Mouse (Mus musculus) thymus, postnatal 4 days (tissue): ENCODE measurements at regions not wholly inside any gene's neighbourhood (a gene's known extent, or its start where the extent isn't known, plus 50 kb on each side); places are given as distances from the start of the nearest gene placed in this dataset.

ENCODE experiments used
- DNase-seq: peaks from one replicate; pipeline ENCODE4 v3.0.0; 2021

DNA sequence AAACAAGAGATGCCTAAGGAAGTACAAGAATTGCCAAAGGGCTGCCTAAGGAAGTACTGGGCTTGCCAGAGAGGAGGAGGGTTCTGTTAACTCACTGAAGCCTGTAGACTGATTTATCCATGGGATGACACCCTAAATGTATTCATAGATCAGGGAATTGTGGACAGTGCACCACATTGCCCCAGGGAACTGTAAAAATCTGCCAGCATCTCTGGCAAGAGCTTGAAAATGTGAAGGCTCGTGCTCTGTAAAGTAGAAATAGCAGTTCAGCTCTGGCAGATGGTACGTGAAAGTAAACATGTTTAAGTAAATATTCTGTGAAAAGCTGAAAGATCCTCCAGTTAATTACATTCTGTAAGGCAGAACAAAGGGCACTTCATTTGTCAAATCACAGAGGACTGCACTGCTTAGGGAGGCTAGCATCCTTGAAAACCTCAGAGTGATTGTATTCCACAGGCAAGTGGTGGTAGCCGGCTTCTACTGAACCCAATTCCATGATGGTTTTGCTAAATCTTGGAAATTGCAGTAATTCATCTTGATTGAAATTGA, 445.9 kb upstream of the Grin3a start:
- no peak for DNase-seq

DNA sequence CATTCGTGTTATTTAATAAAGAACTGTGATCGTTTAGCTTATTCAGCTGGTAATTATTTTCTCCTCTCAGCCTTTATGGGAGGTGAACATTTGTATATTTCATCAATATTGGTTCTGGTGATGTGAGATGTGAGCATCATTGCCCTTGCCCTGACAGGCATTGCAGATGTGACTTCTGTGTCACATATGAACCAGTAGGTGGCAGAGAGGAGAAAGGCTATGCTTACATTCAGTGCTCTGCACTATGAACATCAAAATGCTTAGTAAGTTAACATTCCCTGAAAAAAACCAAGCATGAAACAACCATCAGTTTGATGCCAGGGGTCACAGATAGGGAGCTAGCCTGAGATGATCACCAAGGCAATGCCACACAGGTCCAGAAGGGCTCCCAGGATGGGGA, 441.1 kb upstream of the Grin3a start:
- no peak for DNase-seq

DNA sequence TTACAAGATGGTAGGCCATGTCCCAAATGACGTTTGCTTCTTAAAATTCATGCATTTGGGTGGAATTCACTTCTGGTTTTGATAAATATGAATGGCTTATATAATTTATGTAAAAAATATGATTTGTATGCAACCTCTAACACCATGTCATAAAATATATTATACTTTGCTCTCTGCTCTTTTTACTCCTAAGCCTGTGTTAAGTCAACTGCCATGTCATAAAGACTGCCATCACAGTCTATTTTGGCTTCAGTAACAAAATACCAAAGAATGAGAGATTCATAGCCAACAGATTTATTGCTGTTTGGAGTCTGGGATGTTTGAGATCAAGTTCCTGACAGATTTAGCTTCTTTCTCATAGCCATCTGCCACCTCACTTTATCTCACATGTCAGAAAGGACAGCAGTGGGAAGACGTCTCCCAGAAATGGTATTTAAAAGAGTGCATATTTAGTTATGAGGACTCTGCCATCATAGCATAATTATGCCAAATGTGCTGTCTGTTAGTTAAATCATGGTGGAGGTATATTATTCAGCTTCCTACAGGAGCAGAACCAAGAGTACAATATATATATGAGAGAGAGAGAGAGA, 413.6 kb upstream of the Grin3a start:
- DNase-seq: no peak

DNA sequence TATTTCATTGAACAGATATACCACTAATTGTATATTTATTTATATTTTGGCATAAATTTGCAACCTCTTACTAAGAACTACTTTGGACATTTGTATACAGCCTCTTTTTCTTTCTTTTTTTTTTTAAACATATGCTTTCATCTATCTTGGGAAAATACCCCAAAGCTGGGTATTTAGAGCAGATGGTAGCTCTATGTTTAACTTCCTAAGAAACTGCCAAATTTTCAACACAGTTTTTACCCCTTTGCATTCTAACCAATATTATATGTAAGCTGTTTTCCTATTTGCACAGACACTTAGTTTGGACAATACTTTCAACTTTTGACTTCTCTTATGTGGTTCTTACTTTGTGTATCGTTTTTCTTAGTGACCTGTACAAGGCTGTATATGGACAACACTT, 396.5 kb upstream of the Grin3a start:
- DNase-seq: no peak

DNA sequence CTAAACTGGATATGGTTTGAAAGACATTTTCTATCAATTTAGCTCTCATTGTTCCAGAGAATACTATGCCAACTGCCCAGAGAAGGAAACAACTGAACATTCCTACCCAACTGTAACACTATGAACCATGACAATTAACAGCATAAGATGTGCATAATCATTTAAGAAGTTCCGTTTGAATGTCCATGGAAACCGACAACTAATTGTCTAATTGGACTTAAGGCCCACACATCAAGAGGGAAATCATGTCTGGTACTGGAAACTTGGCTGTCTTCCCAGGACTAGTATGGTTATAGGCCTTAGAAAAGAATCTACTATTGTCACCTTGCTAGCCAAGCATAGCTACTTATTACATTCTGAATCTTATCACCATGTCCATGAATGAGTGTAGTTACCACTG, 395.4 kb upstream of the Grin3a start:
- no peak for DNase-seq

DNA sequence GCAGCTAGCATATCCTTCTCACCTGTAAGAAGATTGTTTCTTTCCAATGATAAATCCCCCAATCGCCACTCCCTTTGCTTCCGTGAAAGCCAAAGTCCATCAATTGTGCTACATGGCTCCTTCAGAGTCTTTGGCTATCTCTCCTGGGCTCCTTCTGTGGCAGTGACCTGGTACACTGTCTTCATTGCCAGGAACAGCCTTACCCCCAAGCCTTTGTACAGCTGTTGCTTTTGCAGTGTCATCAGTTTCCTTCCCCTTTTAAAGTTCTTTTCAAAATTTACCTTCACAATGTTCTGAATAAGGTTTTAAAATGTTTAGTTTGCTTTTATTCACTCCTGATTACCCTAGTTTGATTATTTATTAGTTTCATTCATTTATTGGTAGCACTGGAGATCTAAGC, 393.8 kb upstream of the Grin3a start:
- DNase-seq: no peak

DNA sequence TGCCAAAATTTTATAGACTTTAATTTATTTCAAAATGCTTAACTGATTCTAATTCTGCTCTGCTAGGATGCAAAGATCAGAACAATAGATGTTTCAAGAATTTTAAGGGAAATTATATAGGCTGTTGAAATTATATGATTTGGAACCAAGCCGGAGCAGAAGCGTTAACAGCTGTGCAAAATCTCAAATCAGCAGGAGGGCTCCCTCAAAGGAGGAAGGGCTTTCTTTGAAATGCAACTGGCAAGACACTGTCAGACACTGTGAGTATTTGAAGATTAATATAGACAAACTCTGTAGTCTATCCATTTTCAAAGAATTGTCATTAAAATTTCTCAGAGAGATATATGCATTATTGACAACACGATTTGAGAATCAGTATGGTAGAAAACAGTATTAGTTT, 389.9 kb upstream of the Grin3a start:
- DNase-seq: no peak

DNA sequence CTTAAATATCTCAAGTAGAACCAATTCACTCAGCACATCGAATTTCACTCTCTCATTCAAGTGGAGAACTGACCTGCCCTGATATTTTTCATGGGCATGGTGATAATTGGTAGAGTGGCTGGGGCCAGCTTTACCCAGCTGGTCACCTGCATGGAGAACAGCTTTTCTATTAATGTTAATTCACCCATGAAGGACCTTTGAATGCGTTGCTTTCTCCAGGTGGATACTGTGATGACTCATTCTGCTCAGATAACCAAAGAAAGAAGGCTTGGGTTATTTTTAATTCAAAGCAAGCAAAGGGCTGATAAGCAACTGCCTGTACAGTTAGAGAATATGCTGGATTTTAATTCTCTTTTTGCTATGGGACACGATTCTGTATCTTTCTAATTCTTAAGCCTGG, 357.8 kb upstream of the Grin3a start:
- DNase-seq: no peak

DNA sequence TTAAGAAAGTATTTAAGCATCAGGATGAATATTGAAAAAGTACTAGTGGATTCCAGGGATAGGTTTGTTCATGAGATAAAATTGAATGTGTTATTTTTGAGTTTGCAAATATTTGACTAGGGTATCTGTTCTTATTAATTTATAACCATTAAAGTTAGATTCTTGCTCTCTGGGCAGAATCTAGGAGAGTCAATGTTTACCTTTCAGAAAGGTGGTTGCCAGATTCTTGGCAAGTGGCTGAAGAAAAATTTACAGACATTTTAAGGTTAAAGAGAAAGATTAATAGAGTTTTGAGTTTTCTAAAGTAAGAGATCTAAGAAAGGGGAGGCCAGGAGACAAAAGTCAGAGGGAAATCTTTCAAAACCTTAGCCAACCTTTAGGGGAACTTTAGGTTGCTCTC, 331.7 kb upstream of the Grin3a start:
- no peak for DNase-seq

DNA sequence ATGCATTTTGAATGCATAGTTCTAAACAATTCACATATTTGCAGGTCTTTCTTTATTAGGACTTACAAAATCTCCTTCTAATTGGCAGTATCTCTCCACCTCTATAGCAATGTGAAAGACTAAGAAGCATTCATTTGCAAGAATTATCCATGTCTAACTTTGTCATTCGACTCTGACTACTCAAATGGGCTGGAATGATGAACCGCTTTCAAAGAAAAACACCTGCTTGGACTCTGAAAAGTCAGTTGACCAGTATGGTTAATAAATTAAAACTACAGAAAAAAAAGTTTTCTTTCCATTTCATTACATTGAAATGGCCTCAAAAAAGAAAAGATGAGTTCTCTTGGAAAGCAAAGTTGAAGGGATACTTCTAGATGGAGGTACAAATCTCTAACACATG, 331.1 kb upstream of the Grin3a start:
- DNase-seq: no peak

DNA sequence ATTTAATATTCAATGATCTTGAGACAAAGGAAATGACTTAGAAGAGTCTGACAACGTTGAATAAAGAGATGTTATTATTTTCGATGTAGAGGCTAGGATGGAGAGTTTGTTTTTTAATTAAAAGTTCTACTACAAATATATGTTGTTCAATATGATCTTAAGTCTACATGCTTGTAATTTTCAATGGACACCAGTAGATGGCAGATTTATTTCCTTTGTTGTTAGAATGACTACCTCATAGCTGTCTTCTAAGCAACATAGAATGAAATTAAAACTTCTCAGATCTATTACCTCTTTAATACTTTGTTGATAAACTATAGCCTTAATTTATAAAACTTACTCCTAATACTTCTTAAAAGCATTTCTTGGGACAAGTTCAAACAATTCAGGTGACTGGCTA, 315.3 kb upstream of the Grin3a start:
- no peak for DNase-seq

DNA sequence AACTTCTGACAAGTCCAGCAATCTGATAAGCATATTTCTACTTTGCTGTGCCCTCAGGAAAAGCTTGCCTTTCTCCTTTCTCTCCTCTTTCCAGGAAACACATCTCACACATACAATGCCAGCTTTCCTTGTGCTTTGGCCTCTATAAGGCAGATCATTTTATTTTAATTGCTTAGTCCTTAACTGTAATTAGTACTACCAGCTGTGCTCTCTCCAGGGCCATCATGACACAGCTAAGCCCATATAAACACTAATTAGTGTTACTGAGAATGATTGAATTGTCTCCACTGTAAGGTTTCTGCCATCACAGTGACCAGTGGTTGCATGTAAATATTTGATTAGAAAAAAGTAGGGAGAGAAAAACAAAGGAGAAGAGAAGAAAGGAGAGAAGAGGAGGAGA, 300.4 kb upstream of the Grin3a start:
- no peak for DNase-seq

DNA sequence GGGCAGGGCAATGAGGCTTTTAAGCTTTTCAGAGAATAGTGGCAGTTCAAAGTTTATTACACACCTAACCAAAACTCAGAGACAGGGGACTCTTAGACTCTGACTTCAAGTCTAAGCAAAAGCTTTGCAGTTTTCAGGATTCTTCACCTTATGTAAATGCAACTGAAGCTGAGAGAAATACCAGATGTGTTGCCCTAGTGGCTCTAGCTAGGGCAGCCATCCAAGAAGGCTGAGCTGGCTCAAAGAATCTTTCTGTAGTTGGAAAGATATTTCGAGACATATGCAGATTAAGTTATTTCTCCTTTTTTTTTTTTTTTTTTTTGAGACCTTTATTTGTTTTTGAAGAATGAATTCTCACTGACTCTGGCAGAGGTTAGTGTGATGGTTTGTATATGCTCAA, 284.7 kb upstream of the Grin3a start:
- no peak for DNase-seq

DNA sequence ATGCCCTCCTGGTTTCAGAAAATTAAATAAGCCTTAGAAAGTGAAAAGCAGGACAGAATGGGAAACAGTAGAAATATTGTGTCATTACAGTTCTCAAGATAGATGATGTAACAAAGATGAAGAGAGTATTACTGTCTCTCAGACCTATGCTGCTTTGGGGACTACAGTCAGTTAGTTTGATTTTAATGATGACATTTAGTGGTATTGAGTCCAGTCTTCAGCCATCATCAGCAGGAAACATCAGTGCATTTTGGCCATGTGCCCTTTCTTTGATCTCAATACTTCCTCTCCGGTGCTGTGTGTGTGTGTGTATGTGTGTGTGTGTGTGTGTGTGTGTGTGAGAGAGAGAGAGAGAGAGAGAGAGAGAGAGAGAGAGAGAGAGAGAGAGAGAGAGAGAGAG, 261.0 kb upstream of the Grin3a start:
- no peak for DNase-seq

DNA sequence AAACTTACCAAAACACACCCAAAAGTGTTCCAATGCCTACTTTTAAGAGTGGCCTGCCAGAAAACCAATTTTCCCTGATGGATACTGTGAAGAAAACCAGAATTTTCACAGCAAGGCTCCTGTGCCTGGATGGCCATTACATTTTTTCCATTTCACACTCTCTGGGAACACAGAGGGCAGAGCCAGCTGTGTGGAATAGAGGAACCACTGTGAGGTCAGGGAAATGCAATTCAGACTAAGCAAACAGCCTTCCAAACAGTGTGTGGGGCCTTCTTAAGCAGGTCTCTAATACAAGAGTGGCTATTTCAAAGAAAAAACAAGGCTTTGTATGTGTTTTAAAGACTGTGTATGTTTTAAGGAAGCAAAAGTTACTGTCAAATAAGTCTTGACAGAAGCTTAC, 242.3 kb upstream of the Grin3a start:
- DNase-seq: no peak

DNA sequence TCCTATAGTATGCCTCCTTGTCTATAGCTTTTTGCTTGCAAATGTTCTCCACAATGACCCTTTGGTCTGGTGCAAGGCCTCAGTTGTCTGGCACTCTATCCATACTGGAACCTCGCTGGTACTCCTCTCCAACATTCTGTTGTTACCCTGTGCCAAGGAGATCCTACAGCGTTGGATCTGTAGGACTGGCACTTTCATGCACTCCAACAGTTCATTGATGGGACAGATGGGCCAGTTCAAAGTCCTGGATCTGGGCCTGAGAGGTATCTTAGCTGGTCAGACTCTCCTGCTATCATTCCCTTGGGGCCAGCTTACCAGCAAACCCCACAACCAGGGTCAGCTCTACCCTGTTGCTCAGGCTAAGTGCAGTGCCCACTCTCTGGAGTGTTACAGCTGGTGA, 241.1 kb upstream of the Grin3a start:
- DNase-seq: no peak

DNA sequence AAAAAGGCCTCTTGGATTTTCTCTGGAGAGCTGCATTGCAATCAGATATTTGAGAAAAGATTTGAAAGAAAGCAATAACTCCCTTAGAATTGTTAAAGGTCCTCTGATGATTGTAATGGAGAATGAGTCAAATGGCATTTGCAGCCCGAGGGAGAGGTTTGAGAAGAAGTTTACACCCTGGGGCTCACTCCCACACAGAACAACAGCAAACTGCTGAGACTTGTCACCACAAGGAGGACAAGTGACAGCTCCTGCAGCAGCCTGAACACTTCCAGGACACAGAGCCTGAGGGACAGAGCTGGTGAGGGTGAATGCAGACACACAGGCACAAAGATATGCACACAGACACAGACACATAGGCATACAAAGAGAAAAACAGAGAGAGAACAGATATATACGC, 210.0 kb upstream of the Grin3a start:
- no peak for DNase-seq

DNA sequence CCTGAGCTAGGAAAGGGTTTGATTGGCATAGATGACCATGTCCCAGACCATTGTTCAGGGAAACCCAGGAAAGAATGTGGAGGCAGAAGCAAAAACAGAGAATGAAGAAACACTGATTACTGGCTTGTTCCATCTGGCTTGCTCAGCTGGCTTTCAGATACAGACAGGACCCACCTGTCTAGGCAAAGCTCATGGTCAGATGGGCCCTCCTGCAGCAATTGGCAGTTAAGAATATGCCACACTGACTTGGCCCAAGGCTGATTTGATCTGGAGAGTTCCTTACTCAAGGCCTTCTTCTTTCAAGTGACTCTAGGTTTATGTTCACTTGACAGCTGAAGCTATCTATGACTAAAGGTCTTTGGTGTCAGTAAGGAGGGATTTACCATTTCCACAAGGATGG, 195.9 kb upstream of the Grin3a start:
- no peak for DNase-seq

DNA sequence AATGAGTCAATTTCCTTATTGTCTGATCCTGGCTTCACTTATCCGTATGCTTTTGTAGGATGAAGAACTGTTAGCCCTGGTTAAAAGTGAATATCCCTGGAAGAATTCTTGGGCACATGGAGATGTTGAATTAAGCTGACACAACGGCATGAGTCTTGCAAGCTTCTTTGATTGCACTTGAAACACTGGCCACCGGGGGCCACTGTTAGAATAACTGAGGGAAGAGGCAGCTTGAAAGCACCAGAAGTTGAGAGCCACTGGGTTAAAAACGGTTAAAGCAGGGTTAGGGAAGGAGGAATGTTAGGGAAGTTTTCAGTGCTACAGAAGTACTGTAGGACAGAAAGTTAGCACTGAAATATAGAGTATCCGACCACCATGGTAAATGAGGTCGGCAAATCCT, 190.5 kb upstream of the Grin3a start:
- DNase-seq: peak; percentile 11

DNA sequence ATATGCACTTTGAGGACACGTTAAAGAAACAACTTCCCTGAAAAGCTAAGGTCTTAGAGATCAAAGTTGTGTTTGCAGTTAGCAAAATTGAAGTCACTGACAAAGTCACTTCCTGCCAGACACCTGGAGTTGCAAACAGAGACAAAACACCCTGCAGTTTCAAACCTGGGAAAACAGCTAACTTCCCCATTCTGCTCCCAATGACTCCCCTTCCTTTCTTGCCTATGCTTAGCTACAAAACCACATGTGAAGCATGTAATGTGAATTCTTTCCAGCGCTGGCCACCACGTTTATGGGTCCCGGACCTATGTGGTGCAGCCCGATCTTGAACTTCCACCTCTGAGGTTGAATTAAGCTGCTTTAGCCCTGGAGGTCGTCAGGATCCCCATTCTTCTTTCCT, 179.8 kb upstream of the Grin3a start:
- peak; percentile 6 for DNase-seq
